Mouse (Mus musculus) MEL (cell line): ENCODE results near the gene Saa1.

Experiments used
- CTCF ChIP-seq, 3 experiments: IDR thresholded peaks in 2 of 3; conservative IDR thresholded peaks in 1 of 3; 2 replicates each; pipeline ENCODE4 v1.5.1; 2011 to 2012; ENCODE audit warnings: low read length in 3 of 3, low read depth in 2 of 3, mild to moderate bottlenecking in 2 of 3, improper control_type of control experiment in 1 of 3, inconsistent platforms in 1 of 3, mixed read lengths in 1 of 3, moderate library complexity in 1 of 3; ENCODE audit not compliant: control insufficient read depth in 1 of 3, insufficient read depth in 1 of 3, poor library complexity in 1 of 3, severe bottlenecking in 1 of 3
- MAX ChIP-seq: IDR thresholded peaks from 2 replicates; pipeline ENCODE4 v1.6.1; 2011; ENCODE audit warnings: low read length, improper control_type of control experiment
- MYC ChIP-seq: IDR thresholded peaks from 2 replicates; pipeline ENCODE4 v1.6.1; 2011; ENCODE audit warnings: low read depth, mild to moderate bottlenecking, low read length, improper control_type of control experiment, moderate library complexity
- POLR2A ChIP-seq, 2 experiments: IDR thresholded peaks; 2 replicates each; pipeline ENCODE4 v1.6.1; 2011 to 2012; ENCODE audit warnings: low read length in 2 of 2, mild to moderate bottlenecking in 2 of 2, control low read depth in 1 of 2, improper control_type of control experiment in 1 of 2, low read depth in 1 of 2, moderate library complexity in 1 of 2; ENCODE audit not compliant: control insufficient read depth in 1 of 2, insufficient read depth in 1 of 2, poor library complexity in 1 of 2
- POLR2AphosphoS5 ChIP-seq: IDR thresholded peaks from 2 replicates; pipeline ENCODE4 v1.6.1; 2012; ENCODE audit warnings: low read depth, borderline replicate concordance, mild to moderate bottlenecking, inconsistent platforms, low read length, moderate library complexity, mixed read lengths

DNA sequence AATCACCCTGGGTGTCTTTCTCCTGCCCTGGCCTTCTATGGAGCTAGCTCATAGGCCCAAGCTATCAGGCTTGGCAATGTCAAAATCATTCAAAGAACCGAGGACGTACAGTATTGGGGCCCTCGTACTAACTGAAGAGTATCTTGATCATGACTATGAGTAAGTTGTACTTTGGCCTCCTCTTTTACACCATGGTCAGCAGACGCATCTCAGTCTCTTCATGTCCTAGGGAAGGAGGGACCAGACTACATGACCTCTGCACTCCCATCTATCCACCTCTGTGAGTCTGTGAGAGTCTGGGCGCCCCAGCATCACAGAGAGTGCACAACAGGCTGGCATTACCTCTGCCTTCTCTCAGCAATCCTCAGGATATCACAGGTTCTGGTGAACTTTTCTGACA lies 19.8 kb upstream of the Saa1 start:
- TF ChIP-seq CTCF (IDR thresholded peaks at IDR 0.05 in 2 of 3, conservative IDR thresholded peaks at IDR 0.05 in 1 of 3; ENCODE audit: control insufficient read depth in 1 of 3, insufficient read depth in 1 of 3, low read depth in 2 of 3, low read length in 3 of 3, poor library complexity in 1 of 3, severe bottlenecking in 1 of 3) = no peak
- TF ChIP-seq MYC = no peak
- no peak for TF ChIP-seq MAX
- no peak for TF ChIP-seq POLR2AphosphoS5
- TF ChIP-seq POLR2A (IDR thresholded peaks at IDR 0.05; ENCODE audit: control insufficient read depth in 1 of 2, insufficient read depth in 1 of 2, low read depth in 1 of 2, low read length in 2 of 2, poor library complexity in 1 of 2) = no peak
